Mouse (Mus musculus): ENCODE data around the gene Plscr3. TPM values are rescaled to one million over a fixed set of nuclear protein-coding genes. Genes with fewer than 3 reads are reported as not detected.

The Plscr3 gene
- total RNA-seq, 1 experiment from 2014 or later = 33.3 TPM

Other genes with a start within 250 kb of the Plscr3 start
- gene Atp1b2, start 240.4 kb upstream of the Plscr3 start, total RNA-seq (2017) = 1.0 and 7.6 TPM in 2 replicates
- gene Shbg, start 228.5 kb upstream of the Plscr3 start, total RNA-seq (2017) = not detected in 2 replicates
- gene Sat2, start 224.4 kb upstream of the Plscr3 start, total RNA-seq (2017) = 1.4 TPM in 1 of 2 replicates, not detected in the other
- 51.2 and 60.8 TPM in 2 replicates for gene Fxr2, start 213.4 kb upstream of the Plscr3 start, total RNA-seq (2017)
- 1.5 TPM in 1 of 2 replicates, not detected in the other for gene Sox15, start 191.1 kb upstream of the Plscr3 start, total RNA-seq (2017)
- 41.3 and 73.7 TPM in 2 replicates for gene Mpdu1, start 183.7 kb upstream of the Plscr3 start, total RNA-seq (2017)
- 11.4 and 16.7 TPM in 2 replicates for gene Cd68, start 180.2 kb upstream of the Plscr3 start, total RNA-seq (2017)
- gene Eif4a1, start 174.0 kb upstream of the Plscr3 start, total RNA-seq (2017) = 838 and 888 TPM in 2 replicates
- gene Senp3, start 164.3 kb upstream of the Plscr3 start, total RNA-seq (2017) = 99.1 and 105 TPM in 2 replicates
- gene Tnfsf13, start 160.6 kb upstream of the Plscr3 start, total RNA-seq (2017) = 13.9 and 15.9 TPM in 2 replicates
- 1.4 and 3.3 TPM in 2 replicates for gene Tnfsf12, start 150.5 kb upstream of the Plscr3 start, total RNA-seq (2017)
- gene Tnfsfm13, start 150.3 kb upstream of the Plscr3 start, total RNA-seq (2017) = 1.5 and 2.9 TPM in 2 replicates
- 11.3 and 55.7 TPM in 2 replicates for gene Polr2a, start 87.7 kb upstream of the Plscr3 start, total RNA-seq (2017)
- gene Slc35g3, start 84.4 kb upstream of the Plscr3 start, total RNA-seq (2017) = not detected in 2 replicates
- gene Zbtb4, start 80.5 kb upstream of the Plscr3 start, total RNA-seq (2017) = 4.4 and 6.9 TPM in 2 replicates
- 11.4 and 21.2 TPM in 2 replicates for gene Chrnb1, start 50.4 kb upstream of the Plscr3 start, total RNA-seq (2017)
- gene Fgf11, start 44.5 kb upstream of the Plscr3 start, total RNA-seq (2017) = 3.9 and 5.4 TPM in 2 replicates
- 0.30 and 1.0 TPM in 2 replicates for gene Tmem102, start 40.8 kb upstream of the Plscr3 start, total RNA-seq (2017)
- gene Gm39566, start 31.1 kb upstream of the Plscr3 start, total RNA-seq (2017) = not detected in 2 replicates
- not detected in 2 replicates for gene Spem2, start 27.9 kb upstream of the Plscr3 start, total RNA-seq (2017)
- gene Spem1, start 24.2 kb upstream of the Plscr3 start, total RNA-seq (2017) = not detected in 2 replicates
- 8.7 and 17.8 TPM in 2 replicates for gene Nlgn2, start 8.6 kb upstream of the Plscr3 start, total RNA-seq (2017)
- gene Tmem256, start 7.9 kb upstream of the Plscr3 start, total RNA-seq (2017) = 130 and 149 TPM in 2 replicates
- 0.50 and 4.4 TPM in 2 replicates for gene Tnk1, start 12.4 kb downstream of the Plscr3 start, total RNA-seq (2017)
- not detected in 2 replicates for gene Tmem95, start 31.6 kb downstream of the Plscr3 start, total RNA-seq (2017)
- 1.3 and 2.7 TPM in 2 replicates for gene Kctd11, start 35.0 kb downstream of the Plscr3 start, total RNA-seq (2017)
- gene Acap1, start 49.2 kb downstream of the Plscr3 start, total RNA-seq (2017) = 136 and 171 TPM in 2 replicates
- gene 2810408A11Rik, start 54.6 kb downstream of the Plscr3 start, total RNA-seq (2017) = 12.1 and 33.3 TPM in 2 replicates
- 23.3 and 34.1 TPM in 2 replicates for gene Neurl4, start 54.7 kb downstream of the Plscr3 start, total RNA-seq (2017)
- 37.0 and 64.9 TPM in 2 replicates for gene Gps2, start 67.5 kb downstream of the Plscr3 start, total RNA-seq (2017)
- gene Eif5a, start 75.6 kb downstream of the Plscr3 start, total RNA-seq (2017) = 553 and 938 TPM in 2 replicates
- 0.60 TPM in 1 of 2 replicates, not detected in the other for gene Ybx2, start 89.4 kb downstream of the Plscr3 start, total RNA-seq (2017)
- not detected in 2 replicates for gene Slc2a4, start 101.8 kb downstream of the Plscr3 start, total RNA-seq (2017)
- 0.31 and 6.3 TPM in 2 replicates for gene Cldn7, start 118.4 kb downstream of the Plscr3 start, total RNA-seq (2017)
- gene Ctdnep1, start 134.8 kb downstream of the Plscr3 start, total RNA-seq (2017) = 17.3 and 21.4 TPM in 2 replicates
- gene Elp5, start 136.1 kb downstream of the Plscr3 start, total RNA-seq (2017) = 48.6 and 59.9 TPM in 2 replicates
- gene Gabarap, start 144.8 kb downstream of the Plscr3 start, total RNA-seq (2017) = 211 and 252 TPM in 2 replicates
- gene Phf23, start 149.4 kb downstream of the Plscr3 start, total RNA-seq (2017) = 44.2 and 45.3 TPM in 2 replicates
- 22.6 and 35.9 TPM in 2 replicates for gene Dvl2, start 154.2 kb downstream of the Plscr3 start, total RNA-seq (2017)
- gene Acadvl, start 169.0 kb downstream of the Plscr3 start, total RNA-seq (2017) = 42.8 and 51.7 TPM in 2 replicates
- gene Dlg4, start 170.6 kb downstream of the Plscr3 start, total RNA-seq (2017) = 9.3 and 10.0 TPM in 2 replicates
- gene Asgr1, start 207.7 kb downstream of the Plscr3 start, total RNA-seq (2017) = 1.1 TPM in 1 of 2 replicates, not detected in the other
- gene Asgr2, start 246.3 kb downstream of the Plscr3 start, total RNA-seq (2017) = 0.45 TPM in 1 of 2 replicates, not detected in the other

Data from hematopoietic stem cell, adult 5-6 weeks (primary cell).